Mouse (Mus musculus) cerebellum, postnatal 36 days (tissue): ENCODE results near the gene Cdc37.

ENCODE experiments used
- DNase-seq, 2 experiments: peaks; one replicate each; pipeline ENCODE4 v3.0.0; 2021 to 2022; ENCODE audit warnings: mixed read lengths in 2 of 2

Gene Cdc37

GRCm38 (mm10) chr9:21135329-21135890 lies 14.4 kb downstream of the Cdc37 start:
- DNase-seq = no peak

- DNase-seq = no peak
Measured at GRCm38 (mm10) chr9:21134595-21135328, 15.0 kb downstream of the Cdc37 start.

GRCm38 (mm10) chr9:21133064-21133707 lies 16.6 kb downstream of the Cdc37 start:
- DNase-seq = no peak

- no peak for DNase-seq
Measured at GRCm38 (mm10) chr9:21132102-21132775, 17.5 kb downstream of the Cdc37 start.

- DNase-seq = peak; percentile 87 to 90
Measured at GRCm38 (mm10) chr9:21131059-21131956, 18.5 kb downstream of the Cdc37 start, which contains the start of gene Tyk2. Tyk2 (minus strand) TSS chr9:21131243.

GRCm38 (mm10) chr9:21126259-21126627 lies 23.5 kb downstream of the Cdc37 start:
- no peak for DNase-seq

GRCm38 (mm10) chr9:21125502-21126258 lies 24.1 kb downstream of the Cdc37 start:
- no peak for DNase-seq

GRCm38 (mm10) chr9:21124837-21125236 lies 24.9 kb downstream of the Cdc37 start:
- DNase-seq = no peak

GRCm38 (mm10) chr9:21121483-21121882 lies 28.3 kb downstream of the Cdc37 start:
- no peak for DNase-seq

- DNase-seq = no peak
Measured at GRCm38 (mm10) chr9:21117073-21117472, 32.7 kb downstream of the Cdc37 start.

- no peak for DNase-seq
Measured at GRCm38 (mm10) chr9:21115105-21115504, 34.7 kb downstream of the Cdc37 start.

- no peak for DNase-seq
Measured at GRCm38 (mm10) chr9:21114190-21114589, 35.6 kb downstream of the Cdc37 start.

GRCm38 (mm10) chr9:21113751-21114150 lies 36.0 kb downstream of the Cdc37 start:
- DNase-seq = no peak

- DNase-seq = no peak
Measured at GRCm38 (mm10) chr9:21107607-21108237, 42.1 kb downstream of the Cdc37 start.

GRCm38 (mm10) chr9:21105760-21106564 lies 43.8 kb downstream of the Cdc37 start:
- DNase-seq = no peak

GRCm38 (mm10) chr9:21104814-21105213 lies 45.0 kb downstream of the Cdc37 start:
- DNase-seq = no peak

GRCm38 (mm10) chr9:21102076-21102475 lies 47.7 kb downstream of the Cdc37 start:
- no peak for DNase-seq

- DNase-seq = no peak
Measured at GRCm38 (mm10) chr9:21100447-21101161, 49.2 kb downstream of the Cdc37 start.

GRCm38 (mm10) chr9:21097793-21098192 lies 52.0 kb downstream of the Cdc37 start:
- no peak for DNase-seq

- no peak for DNase-seq
Measured at GRCm38 (mm10) chr9:21095958-21096357, 53.8 kb downstream of the Cdc37 start.
